Mouse (Mus musculus) neural tube, embryonic 14.5 days (tissue): ENCODE measurements at regions not wholly inside any gene's neighbourhood (a gene's known extent, or its start where the extent isn't known, plus 50 kb on each side); places are given as distances from the start of the nearest gene placed in this dataset.

ENCODE experiments used
- ATAC-seq: fragments of 200-750 bp; cut with Nextera tagmentation; 2 replicates; pipeline ENCODE4 v1.8.0; 2017; ENCODE audit warnings: low read depth, mild to moderate bottlenecking, moderate TSS enrichment, moderate library complexity
- H3K27ac ChIP-seq: fragments of 300-500 bp; sonication (generic); 2 replicates; pipeline ENCODE4 v1.5.1; 2014; ENCODE audit warnings: low read depth, mild to moderate bottlenecking, control low read depth, low read length, moderate library complexity, mixed read lengths
- H3K27me3 ChIP-seq: fragments of 300-500 bp; sonication (generic); 2 replicates; pipeline ENCODE4 v1.6.1; 2014; ENCODE audit warnings: low read length; ENCODE audit not compliant: control insufficient read depth, insufficient read depth
- H3K36me3 ChIP-seq: fragments of 300-500 bp; sonication (generic); 2 replicates; pipeline ENCODE4 v1.6.1; 2014; ENCODE audit warnings: low read length, mixed read lengths; ENCODE audit not compliant: control insufficient read depth, insufficient read depth
- H3K4me1 ChIP-seq: fragments of 300-500 bp; sonication (generic); 2 replicates; pipeline ENCODE4 v1.6.1; 2014; ENCODE audit warnings: low read length; ENCODE audit not compliant: control insufficient read depth, insufficient read depth
- H3K4me2 ChIP-seq: fragments of 300-500 bp; sonication (generic); 2 replicates; pipeline ENCODE4 v1.6.1; 2014; ENCODE audit warnings: mild to moderate bottlenecking, low read depth, low read length, control low read depth
- H3K4me3 ChIP-seq: fragments of 300-500 bp; sonication (generic); 2 replicates; pipeline ENCODE4 v1.5.1; 2014; ENCODE audit warnings: low read depth, low read length, control low read depth, mixed read lengths
- H3K9ac ChIP-seq: fragments of 300-500 bp; sonication (generic); replicated peaks from 2 replicates; pipeline ENCODE4 v1.6.1; 2014; ENCODE audit warnings: low read depth, mild to moderate bottlenecking, control low read depth, low read length, mixed read lengths
- H3K9me3 ChIP-seq: fragments of 300-500 bp; sonication (generic); 2 replicates; pipeline ENCODE4 v1.6.1; 2016; ENCODE audit warnings: low read length; ENCODE audit not compliant: control insufficient read depth
- WGBS: fragments of 180-500 bp; shearing (Covaris S2); extraction: QIAGEN DNeasy Blood & Tissue Kit; methylation state at CpG from one replicate; pipeline ENCODE4 v1.1.7; 2014; 5-methylcytosine and 5-hydroxymethylcytosine counted together

DNA sequence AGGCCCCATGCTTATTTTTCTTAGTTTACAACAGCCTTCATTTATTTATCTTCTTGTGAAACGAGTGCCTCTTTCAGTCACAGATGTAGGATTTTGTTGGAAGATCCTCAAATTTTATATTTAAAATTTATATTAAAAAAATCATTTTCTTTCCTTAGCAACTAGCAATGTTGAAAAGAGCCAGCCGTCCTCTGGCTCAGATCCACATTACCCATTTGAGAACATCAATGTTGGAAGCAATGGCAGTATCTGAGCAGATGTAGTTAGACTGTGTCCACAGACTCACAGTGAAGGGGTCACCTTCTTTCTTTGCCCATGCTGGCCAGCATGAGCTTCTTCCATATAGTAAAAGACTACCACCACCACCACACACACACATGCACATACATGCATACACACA lies 2681.4 kb upstream of the Gm7489 start:
- Histone ChIP-seq H3K9ac (no peak overlapping the region), H3K9me3 (no peaks in the 10 kb centered on the region), H3K36me3 (no peaks in the 10 kb centered on the region), H3K27ac (no peak overlapping the region), H3K4me1 (no peaks in the 10 kb centered on the region), H3K4me3 (no peak overlapping the region), H3K27me3 (no peaks in the 10 kb centered on the region), H3K4me2 (no peak overlapping the region)
- WGBS: 92% methylated on average over 2 of the region's 2 CpGs
- no peak for ATAC-seq

DNA sequence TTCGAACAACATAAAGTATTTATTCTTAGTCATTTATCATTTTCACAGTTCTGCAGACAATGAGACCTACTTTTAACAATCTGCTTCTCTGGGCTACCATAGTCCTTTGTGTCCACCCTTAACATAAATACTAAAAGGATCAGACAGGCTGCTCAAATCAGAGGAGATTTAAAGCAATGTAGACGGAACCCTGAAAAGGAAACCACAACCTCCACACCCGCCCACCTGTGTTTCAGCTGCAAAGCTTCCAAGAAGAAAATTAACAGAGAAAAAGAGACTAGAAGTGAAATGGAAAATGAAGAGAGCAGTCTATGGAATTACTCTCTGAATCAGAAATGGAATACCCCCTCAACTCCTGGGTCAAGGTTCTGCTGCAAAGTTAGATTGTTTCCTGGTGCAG lies 2678.7 kb upstream of the Gm7489 start:
- no peaks in the 10 kb centered on the region for H3K4me1 ChIP-seq
- 41% methylated on average over 3 of the region's 3 CpGs for WGBS
- H3K9me3 ChIP-seq: no peaks in the 10 kb centered on the region
- H3K4me2 ChIP-seq: no peak overlapping the region
- H3K9ac ChIP-seq: no peak overlapping the region
- no peaks in the 10 kb centered on the region for H3K36me3 ChIP-seq
- H3K27me3 ChIP-seq: no peaks in the 10 kb centered on the region
- H3K27ac ChIP-seq: no peak overlapping the region
- ATAC-seq: no peak
- H3K4me3 ChIP-seq: no peak overlapping the region

DNA sequence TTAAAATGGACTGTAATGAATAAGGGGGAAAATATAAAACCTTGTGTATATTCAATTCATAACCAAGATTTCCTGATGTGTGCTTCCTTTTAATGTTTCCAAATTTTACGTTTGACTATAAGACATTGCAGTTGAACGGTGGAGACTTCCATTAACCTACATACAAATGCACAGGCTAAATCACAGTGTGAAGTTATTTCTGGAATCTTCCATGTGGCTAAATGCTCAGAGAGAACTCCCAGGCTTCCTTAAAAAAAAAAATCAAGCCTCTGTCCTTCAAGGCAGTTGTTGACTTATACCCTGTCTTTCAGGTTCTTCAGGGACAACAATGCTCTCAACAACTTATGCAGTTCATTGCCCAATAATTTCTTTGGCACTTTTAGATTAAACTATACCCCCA lies 2677.9 kb upstream of the Gm7489 start:
- Histone ChIP-seq H3K27me3 (no peaks in the 10 kb centered on the region), H3K9me3 (no peaks in the 10 kb centered on the region), H3K36me3 (no peaks in the 10 kb centered on the region), H3K4me3 (no peak overlapping the region), H3K4me2 (no peak overlapping the region), H3K4me1 (no peaks in the 10 kb centered on the region), H3K9ac (no peak overlapping the region), H3K27ac (no peak overlapping the region)
- no peak for ATAC-seq
- WGBS: 79% methylated on average over 2 of the region's 2 CpGs

DNA sequence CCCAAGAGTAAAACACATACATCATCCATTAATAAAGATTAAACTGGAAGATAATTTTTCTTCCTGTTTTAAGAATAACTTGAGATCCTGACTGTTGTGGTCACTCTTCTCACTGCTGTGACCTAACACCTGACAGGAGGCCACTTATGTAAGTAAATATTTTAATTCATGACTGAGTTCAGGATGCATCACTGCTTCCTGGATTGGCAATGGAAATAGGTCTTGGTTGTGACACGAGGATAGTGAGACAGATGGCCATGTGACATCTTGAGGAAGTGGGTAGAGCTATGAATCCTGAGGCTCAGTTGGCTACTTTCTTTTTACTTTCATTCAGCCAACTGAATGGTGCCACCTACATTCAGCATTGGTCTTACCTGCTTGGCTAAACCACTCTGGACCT lies 2649.8 kb upstream of the Gm7489 start:
- WGBS: 79% methylated on average over 1 of the region's 1 CpGs
- Histone ChIP-seq H3K27me3 (no peaks in the 10 kb centered on the region), H3K4me2 (no peak overlapping the region), H3K36me3 (no peaks in the 10 kb centered on the region), H3K9me3 (no peaks in the 10 kb centered on the region), H3K27ac (no peak overlapping the region), H3K4me1 (no peaks in the 10 kb centered on the region), H3K9ac (no peak overlapping the region), H3K4me3 (no peak overlapping the region)
- ATAC-seq: no peak

DNA sequence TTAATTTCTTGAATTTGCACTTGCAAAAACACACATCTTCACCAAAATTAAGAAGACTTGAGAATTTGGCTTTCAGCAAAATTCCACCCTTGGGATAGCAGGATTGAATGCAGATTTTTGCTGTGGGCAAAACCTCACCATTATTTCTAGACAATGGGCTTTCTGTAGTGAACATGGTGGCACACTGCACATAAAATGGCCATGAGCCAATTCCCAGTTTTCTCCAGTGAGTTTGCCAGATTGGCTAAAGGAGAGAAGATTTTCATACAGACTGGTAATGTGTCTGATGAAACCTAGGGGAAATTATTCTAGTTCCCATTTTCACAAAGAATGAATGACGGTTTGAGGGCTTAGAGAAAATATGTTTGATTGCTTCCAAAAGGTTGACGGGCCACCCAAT lies 2640.1 kb upstream of the Gm7489 start:
- Histone ChIP-seq H3K27ac (no peak overlapping the region), H3K9me3 (no peaks in the 10 kb centered on the region), H3K4me1 (no peaks in the 10 kb centered on the region), H3K36me3 (no peaks in the 10 kb centered on the region), H3K9ac (no peak overlapping the region), H3K4me2 (no peak overlapping the region), H3K4me3 (no peak overlapping the region), H3K27me3 (no peaks in the 10 kb centered on the region)
- 99% methylated on average over 2 of the region's 2 CpGs for WGBS
- no peak for ATAC-seq

DNA sequence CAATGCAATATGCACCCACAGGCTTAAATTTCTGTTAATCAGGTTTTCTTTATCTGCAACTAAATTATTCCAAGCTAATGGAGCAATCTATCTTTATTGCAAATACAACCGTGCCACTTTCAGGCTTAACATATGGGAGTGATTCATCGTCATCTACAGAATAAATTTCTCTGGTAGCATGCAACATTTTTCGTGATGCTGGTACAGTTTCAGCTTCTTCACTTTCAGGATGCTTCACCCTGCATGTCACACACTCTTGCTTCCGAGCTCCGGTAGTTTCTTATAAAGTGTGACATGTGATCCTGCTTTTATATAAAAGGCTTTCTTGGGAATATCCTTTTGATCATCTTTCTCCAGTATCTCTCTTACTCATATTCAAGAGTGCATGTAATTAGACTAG lies 2637.4 kb upstream of the Gm7489 start:
- H3K27ac ChIP-seq: no peak overlapping the region
- no peak for ATAC-seq
- H3K4me3 ChIP-seq: no peak overlapping the region
- no peak overlapping the region for H3K4me2 ChIP-seq
- 68% methylated on average over 5 of the region's 5 CpGs for WGBS
- H3K9ac ChIP-seq: no peak overlapping the region
- no peaks in the 10 kb centered on the region for H3K4me1 ChIP-seq
- H3K27me3 ChIP-seq: no peaks in the 10 kb centered on the region
- no peaks in the 10 kb centered on the region for H3K9me3 ChIP-seq
- no peaks in the 10 kb centered on the region for H3K36me3 ChIP-seq

DNA sequence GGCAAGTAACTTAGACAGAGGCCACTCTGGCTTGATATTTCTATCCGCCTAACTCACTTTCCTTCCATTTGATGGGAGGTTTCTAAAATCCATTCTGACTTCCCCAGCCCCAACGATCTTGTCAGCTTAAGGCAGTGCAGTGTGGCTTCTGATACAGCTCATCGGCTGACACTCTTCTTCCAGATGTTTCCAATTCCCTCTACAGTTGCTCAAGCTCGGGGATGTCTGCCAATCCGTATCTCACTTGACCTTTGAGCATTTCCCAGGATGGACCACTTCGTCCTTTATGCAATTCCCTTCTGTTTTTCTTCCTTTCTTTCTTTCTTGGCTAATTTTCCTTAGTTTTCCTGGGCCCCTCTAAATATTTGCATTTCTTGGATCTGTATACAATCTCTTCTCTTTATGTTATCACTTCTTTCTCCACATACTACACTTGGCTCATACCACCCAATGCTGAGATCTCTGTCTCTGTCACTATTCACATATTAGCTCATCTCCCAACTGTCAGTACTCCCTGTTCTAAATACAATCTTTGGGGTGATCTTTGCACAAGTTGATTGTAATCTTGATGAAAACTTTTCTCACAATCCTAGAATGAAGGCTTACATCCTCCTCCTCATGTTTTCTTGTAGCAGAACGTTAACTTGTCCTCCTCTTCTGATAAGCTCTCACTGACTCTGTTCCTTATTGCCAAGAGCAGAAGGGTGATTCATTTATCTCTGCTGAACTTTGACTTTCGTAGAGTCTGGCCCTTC lies 2636.5 kb upstream of the Gm7489 start:
- Histone ChIP-seq H3K9me3 (no peaks in the 10 kb centered on the region), H3K4me3 (no peak overlapping the region), H3K4me1 (no peaks in the 10 kb centered on the region), H3K36me3 (no peaks in the 10 kb centered on the region), H3K4me2 (no peak overlapping the region), H3K27me3 (no peaks in the 10 kb centered on the region), H3K9ac (no peak overlapping the region), H3K27ac (no peak overlapping the region)
- WGBS: 85% methylated on average over 8 of the region's 8 CpGs
- ATAC-seq: no peak

DNA sequence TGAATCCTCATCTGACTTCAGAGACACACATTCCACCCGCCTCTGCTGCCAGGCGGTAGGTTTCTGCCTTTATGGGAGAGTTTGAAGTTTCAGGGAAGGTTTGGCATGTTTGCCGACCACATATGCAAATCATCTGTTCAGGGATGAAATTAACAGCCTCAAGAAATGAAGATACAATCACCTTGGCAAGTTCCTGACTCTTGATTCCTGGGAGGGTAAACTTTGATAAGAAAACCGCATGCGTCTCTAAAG lies 2636.0 kb upstream of the Gm7489 start:
- H3K4me1 ChIP-seq: no peaks in the 10 kb centered on the region
- H3K27ac ChIP-seq: no peak overlapping the region
- ATAC-seq: no peak
- H3K27me3 ChIP-seq: no peaks in the 10 kb centered on the region
- H3K36me3 ChIP-seq: no peaks in the 10 kb centered on the region
- no peak overlapping the region for H3K9ac ChIP-seq
- no peak overlapping the region for H3K4me3 ChIP-seq
- H3K4me2 ChIP-seq: no peak overlapping the region
- no peaks in the 10 kb centered on the region for H3K9me3 ChIP-seq
- 96% methylated on average over 5 of the region's 5 CpGs for WGBS

DNA sequence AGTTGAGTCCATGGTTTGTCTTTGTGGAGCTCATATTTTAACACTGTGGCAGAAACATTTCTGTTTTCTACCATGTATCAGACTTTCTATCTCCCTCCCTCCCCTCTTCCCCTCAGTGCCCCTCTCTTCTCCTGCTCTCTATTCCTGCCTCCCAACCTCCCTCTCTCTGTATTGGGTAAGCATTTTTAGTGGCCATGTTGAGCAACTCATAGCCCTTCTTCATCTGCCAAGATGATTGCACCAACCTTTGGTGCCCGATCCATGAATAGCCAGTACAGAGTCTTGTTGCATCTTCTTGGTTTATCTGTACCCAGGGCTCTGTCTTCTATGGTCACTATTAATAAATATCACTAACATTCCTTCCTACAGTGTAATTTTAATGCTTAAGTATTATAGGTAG lies 2630.6 kb upstream of the Gm7489 start:
- Histone ChIP-seq H3K4me2 (no peak overlapping the region), H3K4me3 (no peak overlapping the region), H3K9ac (no peak overlapping the region), H3K27ac (no peak overlapping the region), H3K27me3 (no peaks in the 10 kb centered on the region), H3K9me3 (no peaks in the 10 kb centered on the region), H3K4me1 (no peaks in the 10 kb centered on the region), H3K36me3 (no peaks in the 10 kb centered on the region)
- 89% methylated on average over 1 of the region's 1 CpGs for WGBS
- ATAC-seq: no peak

DNA sequence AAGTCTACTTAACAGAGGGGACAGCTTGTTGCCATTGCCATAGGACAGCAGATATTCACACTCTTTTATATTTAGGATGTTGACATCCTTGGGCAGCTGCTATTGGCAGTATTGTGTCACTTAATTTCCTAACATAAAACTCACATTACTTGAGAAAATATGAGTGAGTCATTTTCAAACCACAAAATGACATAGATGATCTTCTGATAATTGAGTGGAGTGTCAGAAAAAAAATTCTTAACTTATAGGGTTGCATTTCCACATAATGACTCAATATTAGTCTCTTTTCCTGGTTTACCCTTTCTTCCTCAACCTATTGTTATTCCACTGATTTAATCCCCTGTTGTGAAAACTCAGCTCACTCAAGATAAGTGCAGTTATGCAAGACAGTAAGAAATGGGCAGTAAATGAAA lies 2629.5 kb upstream of the Gm7489 start:
- H3K27me3 ChIP-seq: no peaks in the 10 kb centered on the region

More for the DNA sequence above, 2629.5 kb upstream of the Gm7489 start:
- no peak overlapping the region for H3K27ac ChIP-seq
- H3K9me3 ChIP-seq: no peaks in the 10 kb centered on the region
- H3K4me1 ChIP-seq: no peaks in the 10 kb centered on the region
- H3K4me2 ChIP-seq: no peak overlapping the region
- H3K9ac ChIP-seq: no peak overlapping the region
- no peak for ATAC-seq
- H3K36me3 ChIP-seq: no peaks in the 10 kb centered on the region
- no peak overlapping the region for H3K4me3 ChIP-seq
